Mouse (Mus musculus): ENCODE measurements around the gene Ttll8.

GRCm38 (mm10) chr15:88874061-88874460, 80.2 kb downstream of the Ttll8 start:
- TF ChIP-seq CTCF (IDR thresholded peaks at IDR 0.05; ENCODE audit: low read depth, low read length) (no peak), POLR2A (IDR thresholded peaks at IDR 0.05; ENCODE audit: insufficient read depth, low read length) (no peak), EP300 (IDR thresholded peaks at IDR 0.05; ENCODE audit: insufficient read depth, low read depth, low read length) (no peak)
